Mouse (Mus musculus): Measurements from ENCODE around the gene Arid5a.

Arid5a gene

DNA sequence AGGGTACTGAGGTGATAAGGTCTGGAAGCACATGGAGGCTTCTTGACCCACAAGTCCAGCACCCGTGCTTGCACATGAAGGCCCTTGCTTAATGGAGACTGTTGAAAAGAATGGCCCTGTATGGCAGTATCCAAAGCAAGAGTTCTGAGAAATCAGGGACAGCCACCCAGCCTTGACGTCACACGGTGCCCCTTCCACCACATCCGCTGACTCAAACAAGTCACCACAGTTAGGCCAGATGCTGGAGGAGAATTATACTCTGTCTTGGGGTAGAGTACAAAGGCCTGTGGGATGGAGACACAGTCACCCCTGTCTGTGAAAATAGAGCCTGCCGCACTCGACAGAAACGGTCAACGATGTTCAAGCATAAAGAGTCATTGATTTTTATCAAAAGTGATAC lies 14.1 kb upstream of the Arid5a start:
- no peak for DNase-seq (ENCODE audit: extremely low spot score, low spot score)

GRCm38 (mm10) chr1:36294402-36294801 lies 13.1 kb upstream of the Arid5a start:
- DNase-seq (ENCODE audit: extremely low spot score, low spot score): no peak

GRCm38 (mm10) chr1:36296466-36297149 lies 10.9 kb upstream of the Arid5a start:
- no peak for DNase-seq (ENCODE audit: extremely low spot score, low spot score)

DNA sequence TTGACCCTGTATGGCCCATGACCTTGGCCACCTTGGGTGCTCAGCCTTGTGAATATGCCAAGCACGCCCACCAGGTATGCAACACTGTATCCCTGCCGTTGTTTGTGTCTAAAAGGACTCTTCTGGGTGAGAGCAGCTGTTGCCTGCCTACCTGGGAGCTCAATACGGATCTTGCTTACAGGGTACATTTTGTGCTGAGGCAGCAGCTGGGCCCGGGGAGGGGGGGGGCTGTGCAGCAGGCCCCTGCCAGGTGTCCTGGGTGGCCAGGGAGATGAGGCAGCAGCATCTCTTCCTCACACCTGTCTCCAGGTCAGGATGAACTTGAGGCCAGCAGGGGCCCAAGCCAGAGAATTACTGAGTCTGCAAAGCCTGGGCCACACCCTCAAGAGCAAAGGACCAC lies 9.4 kb upstream of the Arid5a start:
- DNase-seq (ENCODE audit: extremely low spot score, low spot score): no peak

- no peak for DNase-seq (ENCODE audit: extremely low spot score, low spot score)
Measured at GRCm38 (mm10) chr1:36299126-36299525, 8.4 kb upstream of the Arid5a start.

GRCm38 (mm10) chr1:36299676-36300075 lies 7.9 kb upstream of the Arid5a start:
- no peak for DNase-seq (ENCODE audit: extremely low spot score, low spot score)

- no peak for DNase-seq (ENCODE audit: extremely low spot score, low spot score)
Measured at GRCm38 (mm10) chr1:36300486-36300885, 7.0 kb upstream of the Arid5a start.

DNA sequence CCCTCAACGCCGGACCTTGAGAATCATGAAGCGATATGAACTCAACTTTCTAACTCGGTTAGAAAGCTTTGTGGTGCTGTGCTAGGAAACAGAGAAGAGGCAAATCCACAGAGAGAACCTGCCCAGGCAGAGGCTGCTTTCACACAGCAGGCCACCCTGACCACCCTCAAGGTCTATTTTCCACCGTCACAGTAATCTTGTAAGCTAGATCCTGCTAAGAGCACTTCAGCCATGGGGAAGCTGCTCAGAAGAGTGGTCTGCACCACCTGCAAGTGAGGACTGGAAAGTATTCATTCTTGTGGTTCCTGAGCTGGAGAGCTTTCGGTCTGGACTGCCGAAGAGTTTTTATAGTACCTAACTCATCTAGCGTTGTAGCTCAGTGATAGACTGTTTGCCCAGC lies 5.3 kb upstream of the Arid5a start:
- no peak for DNase-seq (ENCODE audit: extremely low spot score, low spot score)

- no peak for DNase-seq (ENCODE audit: extremely low spot score, low spot score)
Measured at GRCm38 (mm10) chr1:36302957-36303356, 4.6 kb upstream of the Arid5a start.

DNA sequence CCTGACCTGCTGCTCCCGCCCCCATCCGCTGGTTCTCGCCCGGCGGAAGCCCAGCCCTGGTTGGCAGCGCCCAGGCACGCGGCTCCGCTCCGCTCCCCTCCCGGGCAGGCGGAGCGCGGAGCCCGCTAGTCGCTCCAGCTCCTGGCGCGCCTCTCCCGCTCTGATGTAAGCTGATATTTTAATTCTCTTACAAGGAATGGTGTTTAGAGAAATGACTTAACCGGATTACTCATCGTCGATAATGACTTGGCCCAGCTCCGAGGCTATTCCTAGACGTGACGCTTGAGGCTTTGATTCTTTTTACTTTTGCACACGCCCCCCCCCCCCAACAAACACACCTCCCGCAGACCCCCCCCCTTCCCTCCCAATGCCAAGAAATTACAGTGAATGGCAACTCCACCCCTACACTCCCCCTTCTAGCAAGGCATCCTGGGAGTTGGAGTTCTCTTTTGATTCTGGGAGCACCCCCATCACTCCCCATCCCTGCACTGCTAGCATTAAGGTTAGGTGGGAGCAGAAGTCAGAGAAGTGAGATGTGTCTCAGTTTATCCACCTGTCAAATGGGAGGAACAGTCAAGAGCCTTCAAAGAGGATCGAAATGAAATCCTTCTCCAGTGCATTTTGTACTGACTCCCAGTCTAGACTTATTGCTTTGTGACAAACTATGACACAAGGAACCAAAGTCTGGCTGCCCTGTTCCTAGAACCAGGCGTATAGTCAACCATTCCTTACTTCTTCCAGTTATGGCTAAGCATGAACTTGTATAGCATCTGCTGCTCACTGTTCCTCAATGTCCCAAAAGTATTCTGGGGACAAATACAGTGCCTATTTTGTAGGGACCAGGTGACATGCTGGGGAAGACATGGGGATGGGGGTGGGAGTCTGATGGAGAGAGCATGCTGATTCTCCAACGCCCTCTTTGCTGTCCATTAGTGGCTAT lies 3.9 kb upstream of the Arid5a start:
- DNase-seq (ENCODE audit: extremely low spot score, low spot score): no peak

GRCm38 (mm10) chr1:36304764-36305163 lies 2.8 kb upstream of the Arid5a start:
- DNase-seq (ENCODE audit: extremely low spot score, low spot score): no peak

DNA sequence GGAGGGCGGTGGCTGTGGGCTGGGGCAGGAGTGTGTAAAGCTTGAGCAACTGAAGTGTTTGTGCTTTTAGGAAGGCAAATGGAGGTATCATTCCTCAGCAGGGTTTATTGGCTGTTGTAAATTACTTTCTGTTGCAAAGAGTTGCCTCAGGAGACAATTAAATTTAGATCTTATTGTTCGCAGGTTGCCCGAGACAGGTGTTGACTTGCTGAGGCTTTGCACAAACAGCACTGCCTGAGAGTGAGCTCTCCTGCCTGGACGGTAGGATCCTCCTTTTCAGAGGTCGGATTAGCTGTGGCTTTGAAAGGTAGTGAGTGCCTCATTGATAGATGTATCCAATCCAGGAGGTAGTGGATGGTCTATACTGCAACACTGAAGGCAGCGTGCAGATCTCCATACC lies 1.4 kb upstream of the Arid5a start:
- DNase-seq (ENCODE audit: extremely low spot score, low spot score): no peak

GRCm38 (mm10) chr1:36307121-36307494 lies 425 bp upstream of the Arid5a start:
- DNase-seq (ENCODE audit: extremely low spot score, low spot score): no peak

GRCm38 (mm10) chr1:36308451-36308901 lies 943 bp downstream of the Arid5a start:
- DNase-seq (ENCODE audit: extremely low spot score, low spot score): peak; percentile 34

GRCm38 (mm10) chr1:36308966-36309475 lies 1.5 kb downstream of the Arid5a start:
- DNase-seq (ENCODE audit: extremely low spot score, low spot score): no peak

DNA sequence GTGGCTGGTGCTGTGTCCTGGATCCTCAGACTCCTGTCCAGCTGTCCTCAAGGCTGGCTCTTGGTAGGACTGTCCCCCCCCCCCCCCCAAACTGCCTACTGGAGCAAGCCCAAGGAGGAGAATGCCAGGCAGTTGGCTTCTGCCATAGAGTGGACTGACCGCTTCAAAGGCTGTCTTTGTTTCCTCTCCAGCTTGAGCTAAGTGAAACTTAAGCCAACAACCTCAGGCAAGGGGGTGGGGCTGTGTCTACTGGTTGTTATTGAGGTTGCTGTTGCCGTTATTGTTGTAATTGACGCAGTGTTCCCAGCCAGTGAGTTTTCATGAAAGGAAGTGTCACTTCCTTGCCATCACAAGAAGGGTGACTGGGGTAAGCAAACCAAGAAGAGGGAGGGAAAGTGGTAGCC lies 2.0 kb downstream of the Arid5a start:
- no peak for DNase-seq (ENCODE audit: extremely low spot score, low spot score)

DNA sequence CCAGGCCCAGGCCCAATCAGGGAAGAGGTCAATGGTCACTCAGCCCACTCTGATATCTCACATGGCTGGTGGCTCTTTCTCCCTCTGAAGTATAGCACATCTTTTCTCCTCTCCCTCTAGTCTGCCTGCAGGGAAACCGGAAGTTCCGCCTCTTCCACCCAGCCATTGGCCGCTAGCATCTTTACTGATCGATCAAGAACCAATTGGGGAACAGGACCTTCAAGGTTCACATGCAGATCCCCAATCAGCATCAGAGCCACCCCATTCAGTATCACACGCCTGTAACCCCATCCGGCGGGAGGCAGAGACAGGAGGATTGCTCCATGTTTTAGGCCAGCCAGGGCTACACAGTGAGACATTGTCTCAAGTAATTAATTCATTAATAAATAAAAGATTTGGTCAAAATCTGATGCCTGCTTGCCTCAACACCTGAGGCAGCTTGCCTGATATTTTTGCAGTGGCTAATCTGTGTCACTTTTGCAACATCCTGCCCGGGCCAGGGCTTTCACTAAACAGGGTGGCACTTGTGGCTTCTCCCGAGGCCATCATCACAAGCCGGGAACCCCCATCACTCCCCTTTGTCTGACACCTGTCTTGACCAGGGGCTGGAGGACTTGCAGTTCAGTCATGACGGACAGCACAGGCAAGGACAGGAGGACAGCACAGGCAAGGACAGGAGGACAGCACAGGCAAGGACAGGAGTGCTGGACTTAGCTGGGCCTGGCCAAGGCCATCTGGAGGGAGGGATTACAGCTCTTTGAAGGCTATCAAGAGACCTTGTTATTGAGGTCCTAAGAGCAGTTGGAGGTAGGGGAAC lies 7.6 kb downstream of the Arid5a start:
- DNase-seq (ENCODE audit: extremely low spot score, low spot score): no peak

GRCm38 (mm10) chr1:36315776-36316100 lies 8.2 kb downstream of the Arid5a start:
- DNase-seq (ENCODE audit: extremely low spot score, low spot score): no peak

GRCm38 (mm10) chr1:36321164-36321563 lies 13.6 kb downstream of the Arid5a start:
- no peak for DNase-seq (ENCODE audit: extremely low spot score, low spot score)

DNA sequence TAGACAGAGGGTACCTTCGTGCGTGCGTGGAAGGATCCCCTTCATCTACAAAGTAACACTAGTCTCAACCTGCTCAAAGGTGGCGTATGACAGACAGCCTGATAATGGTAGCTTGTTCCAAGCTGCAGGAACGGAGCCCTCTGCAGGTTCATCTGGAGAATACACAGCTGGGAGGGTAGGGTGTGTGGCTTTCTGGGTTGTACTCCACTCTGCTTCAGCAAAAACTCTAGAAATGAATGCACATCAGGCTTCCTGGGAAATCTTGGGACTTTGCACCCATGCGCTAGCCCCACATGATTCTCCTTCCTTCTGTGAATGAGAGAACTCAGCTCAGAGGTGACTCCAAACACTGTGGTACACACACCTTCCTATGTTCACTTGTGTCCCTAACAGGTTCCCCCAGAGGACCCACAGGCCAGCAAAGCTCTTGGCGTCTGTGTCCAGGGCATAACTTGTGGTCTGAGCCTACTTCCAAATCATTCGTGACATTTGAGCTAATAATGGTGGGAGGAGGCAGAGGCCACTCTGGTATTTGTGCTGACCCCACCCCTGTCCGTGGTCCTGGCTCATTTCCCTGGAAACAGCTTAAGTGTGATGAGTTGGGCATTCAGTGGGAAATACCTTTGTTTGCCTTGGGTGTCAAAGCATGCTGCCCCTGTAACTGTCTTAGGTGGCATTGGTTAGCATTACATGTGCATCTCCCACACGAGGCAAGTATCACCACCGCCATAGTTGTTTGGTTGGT lies 14.5 kb downstream of the Arid5a start:
- no peak for DNase-seq (ENCODE audit: extremely low spot score, low spot score)

- no peak for DNase-seq (ENCODE audit: extremely low spot score, low spot score)
Measured at GRCm38 (mm10) chr1:36323076-36323475, 15.5 kb downstream of the Arid5a start.
